In genomic region chr9:66360143-66360690, GRCm38 (mm10) we compare ENCODE assay signal across 19 mouse cellular contexts. TPM values are rescaled to one million over a fixed set of nuclear protein-coding genes. Genes with fewer than 3 reads are reported as not detected.
A peak's percentile ranks its signal among the peaks of the same experiment; 100 is the strongest.
DNase-seq lines count a peak whose midpoint lies in the region; ATAC-seq and TF ChIP-seq lines count a peak whose summit lies in the region.
"Had no signal": no experiment of that assay in that cellular context is flagged by ENCODE, and none has a peak within 500 bp of the region (broad histone marks: within the 10 kb centered on the region; RNA-seq: fewer than 3 reads in every experiment).

No protein-coding gene starts in this region.

- H3K27me3 ChIP-seq in liver, embryonic 12.5 days (replicated peaks) = no peaks in the 10 kb centered on the region
- H3K27me3 ChIP-seq in liver, postnatal 0 days (ENCODE audit: insufficient read depth, low read length) = no peaks in the 10 kb centered on the region
- H3K27me3 ChIP-seq in hindbrain, postnatal 0 days (ENCODE audit: insufficient read depth, low read length) = no peaks in the 10 kb centered on the region
- H3K27me3 ChIP-seq: neural tube, embryonic 13.5 days had no signal

- no peak overlapping the region for H3K4me3 ChIP-seq in liver, embryonic 12.5 days
- H3K4me3 ChIP-seq in liver, postnatal 0 days (ENCODE audit: low read depth, low read length) = no peak overlapping the region
- no peak overlapping the region for H3K4me3 ChIP-seq in macrophage (ENCODE audit: inconsistent target)
- no peak overlapping the region for H3K4me3 ChIP-seq in hindbrain, postnatal 0 days (ENCODE audit: low read length)
- H3K4me3 ChIP-seq: embryonic facial prominence, embryonic 10.5 days; erythroblast, embryonic 14.5 days; midbrain, embryonic 10.5 days; neural tube, embryonic 13.5 days had no signal

- 63% methylated on average over 14 of the region's 14 CpGs for WGBS in liver, embryonic 12.5 days (ENCODE audit: insufficient replicate concordance)
- WGBS in liver, postnatal 0 days (ENCODE audit: insufficient replicate concordance) = 68% methylated on average over 14 of the region's 14 CpGs
- 72% methylated on average over 14 of the region's 14 CpGs for WGBS in macrophage (ENCODE audit: missing documents)
- 76% methylated on average over 14 of the region's 14 CpGs for WGBS in hindbrain, postnatal 0 days

- TF ChIP-seq EP300 in liver, postnatal 0 days (IDR thresholded peaks at IDR 0.05; ENCODE audit: low read depth) = no peak

- H3K27ac ChIP-seq in liver, embryonic 12.5 days = 0 out of 2 replicates have a peak overlapping the region, but pooled peaks have one; percentile 7
- no peak overlapping the region for H3K27ac ChIP-seq in liver, postnatal 0 days (ENCODE audit: low read depth)
- H3K27ac ChIP-seq in macrophage = peak overlapping the region; percentile 48; the same call in 1 of the 2 replicates
- H3K27ac ChIP-seq in hindbrain, postnatal 0 days = no peak overlapping the region
- H3K27ac ChIP-seq: embryonic facial prominence, embryonic 10.5 days; kidney, postnatal 0 days; midbrain, embryonic 10.5 days; neural tube, embryonic 13.5 days; stomach, postnatal 0 days had no signal

- ATAC-seq in frontal cortex, adult (ENCODE audit: low TSS enrichment) = peak; percentile 59
- ATAC-seq in liver, embryonic 12.5 days = no peak
- no peak for ATAC-seq in liver, postnatal 0 days
- no peak for ATAC-seq in hindbrain, postnatal 0 days
- ATAC-seq: hindbrain, embryonic 16.5 days had no signal

- peaks cover 42% of the 10 kb centered on the region for H3K4me1 ChIP-seq in liver, embryonic 12.5 days
- 0 out of 2 replicates have a peak, but pooled peaks cover 4% of the 10 kb centered on the region for H3K4me1 ChIP-seq in liver, postnatal 0 days (ENCODE audit: insufficient read depth)
- H3K4me1 ChIP-seq in hindbrain, postnatal 0 days (ENCODE audit: insufficient read depth, low read length) = no peaks in the 10 kb centered on the region

- no peak for DNase-seq in frontal cortex, postnatal 10 days (ENCODE audit: low spot score in 2 of 2)
- DNase-seq in kidney, adult 9 months = peak; percentile 15
- no peak for DNase-seq in kidney, adult 18-20 months
- DNase-seq in liver, postnatal 0 days = no peak
- DNase-seq in hindbrain, postnatal 0 days (ENCODE audit: low spot score) = no peak
- DNase-seq: adrenal gland, adult 8-10 months; cerebellum, adult 9-10 months; thymus, postnatal 14 days had no signal

- H3K9ac ChIP-seq in liver, embryonic 12.5 days = no peak overlapping the region
- no peak overlapping the region for H3K9ac ChIP-seq in liver, postnatal 0 days (replicated peaks)
- no peak overlapping the region for H3K9ac ChIP-seq in hindbrain, postnatal 0 days (replicated peaks; ENCODE audit: low read length)
- H3K9ac ChIP-seq: neural tube, embryonic 13.5 days had no signal

- H3K36me3 ChIP-seq in liver, embryonic 12.5 days = 0 out of 2 replicates have a peak, but pooled peaks cover 3% of the 10 kb centered on the region
- no peaks in the 10 kb centered on the region for H3K36me3 ChIP-seq in liver, postnatal 0 days (replicated peaks; ENCODE audit: insufficient read depth, low read length)
- no peaks in the 10 kb centered on the region for H3K36me3 ChIP-seq in macrophage (ENCODE audit: inconsistent target)
- no peaks in the 10 kb centered on the region for H3K36me3 ChIP-seq in hindbrain, postnatal 0 days (ENCODE audit: insufficient read depth, low read length)
- H3K36me3 ChIP-seq: embryonic facial prominence, embryonic 10.5 days; midbrain, embryonic 10.5 days; neural tube, embryonic 13.5 days had no signal

- no peak overlapping the region for H3K4me2 ChIP-seq in liver, embryonic 12.5 days
- H3K4me2 ChIP-seq in liver, postnatal 0 days (ENCODE audit: low read depth, low read length) = no peak overlapping the region
- H3K4me2 ChIP-seq in hindbrain, postnatal 0 days (ENCODE audit: low read depth, low read length) = no peak overlapping the region
- H3K4me2 ChIP-seq: neural tube, embryonic 13.5 days had no signal

- TF ChIP-seq CTCF in liver, postnatal 0 days (IDR thresholded peaks at IDR 0.05; ENCODE audit: low read depth) = no peak
- TF ChIP-seq CTCF in hindbrain, postnatal 0 days (IDR thresholded peaks at IDR 0.05; ENCODE audit: low read depth) = no peak

- H3K9me3 ChIP-seq in liver, embryonic 12.5 days (replicated peaks) = no peaks in the 10 kb centered on the region
- H3K9me3 ChIP-seq in liver, postnatal 0 days (ENCODE audit: low read length) = no peaks in the 10 kb centered on the region
- no peaks in the 10 kb centered on the region for H3K9me3 ChIP-seq in hindbrain, postnatal 0 days (ENCODE audit: low read length)
- H3K9me3 ChIP-seq: embryonic facial prominence, embryonic 10.5 days; G1E; midbrain, embryonic 10.5 days; neural tube, embryonic 13.5 days had no signal

- H3K79me2 ChIP-seq in macrophage (ENCODE audit: inconsistent target) = peaks cover 100% of the 10 kb centered on the region

RNA-seq across cellular contexts. Expression of gene Herc1, which starts 10.0 kb away (rescaled TPM):
- polyA plus RNA-seq in liver, embryonic 12.5 days (2016; fragmentation: Nextera tagmentation; extraction: Ambion mirVana) = 35.8 and 37.9 TPM in 2 replicates
- 11.9 and 13.9 TPM in 2 replicates for polyA plus RNA-seq in liver, postnatal 0 days (2015; fragmentation: Nextera tagmentation; extraction: Ambion mirVana)
- 100 to 1,000 TPM; 145 to 593 (median 456) TPM for total RNA-seq in macrophage (2018; cell fraction: chromatin; rRNA removed)
- total RNA-seq in macrophage (2018; cell fraction: cytosol; rRNA removed) = 10 to 100 TPM; 21.6 to 67.1 (median 45.1) TPM
- 100 to 1,000 TPM; 106 to 353 (median 215) TPM for total RNA-seq in macrophage (2018; cell fraction: nucleus; rRNA removed)
- polyA plus RNA-seq in macrophage (2018) = 20.5 to 30.4 TPM (median 28.0 TPM) in 3 replicates
- 91.5 and 104 TPM in 2 replicates for total RNA-seq in hindbrain, postnatal 0 days (2014; rRNA removed)
- 30.3 and 30.7 TPM in 2 replicates for polyA plus RNA-seq in hindbrain, postnatal 0 days (2015; fragmentation: Nextera tagmentation; extraction: Ambion mirVana)

Comparison
In these comparisons a context has a peak if more than half of its experiments do, and no peak if none do; other contexts are left out.
1. H3K27ac ChIP-seq: peak in liver, embryonic 12.5 days (single experiment) and macrophage (single experiment); none in liver, postnatal 0 days (single experiment) and hindbrain, postnatal 0 days (single experiment).